Mouse (Mus musculus) ES-Bruce4 (cell line): ENCODE measurements around the gene Cbx7.
A peak's percentile ranks its signal among the peaks of the same experiment; 100 is the strongest.

Experiments
- CTCF ChIP-seq: IDR thresholded peaks from one replicate; pipeline ENCODE4 v1.8.1; 2011; ENCODE audit warnings: low read depth, low read length
- POLR2A ChIP-seq: IDR thresholded peaks from one replicate; pipeline ENCODE4 v1.8.1; 2011; ENCODE audit warnings: low read length; ENCODE audit not compliant: insufficient read depth

DNA sequence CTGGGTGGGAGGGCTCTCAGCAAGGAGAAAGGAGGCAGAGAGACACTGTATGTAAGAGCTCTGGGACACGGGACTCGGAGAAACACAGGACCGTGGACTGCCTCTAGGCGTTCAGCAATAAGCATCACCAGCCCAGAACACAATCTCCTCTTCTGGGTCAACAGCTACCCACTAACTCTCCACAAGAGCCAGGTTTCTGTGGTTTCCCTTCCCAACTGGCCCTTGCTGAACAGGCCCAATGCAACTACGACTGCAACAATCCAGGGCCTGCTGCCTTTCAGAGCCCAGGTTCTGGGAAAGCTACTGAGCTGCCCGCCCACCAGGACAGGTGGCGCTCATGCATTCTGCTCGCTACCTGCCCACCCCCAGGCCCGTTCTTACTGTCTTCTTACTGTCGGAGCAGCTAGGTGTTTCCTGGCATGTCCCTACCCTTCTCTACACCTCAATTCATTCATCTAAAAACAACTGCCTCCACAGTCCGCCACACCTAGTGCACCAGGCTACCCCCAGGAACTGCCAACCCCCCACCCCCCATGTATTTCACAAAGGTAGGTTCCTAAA is 44.0 kb downstream of the Cbx7 start:
- TF ChIP-seq CTCF (peak; percentile 17), POLR2A (no peak)
